Mouse (Mus musculus) testis, adult 2 months (tissue): ENCODE results near the gene Glo1.

Experiments used
- CTCF ChIP-seq: fragments of 200-500 bp; IDR thresholded peaks from 2 replicates; pipeline ENCODE4 v1.5.1; 2012; ENCODE audit warnings: low read depth, mild to moderate bottlenecking, inconsistent platforms, low read length, moderate library complexity; ENCODE audit not compliant: control insufficient read depth, insufficient read depth, insufficient replicate concordance
- POLR2A ChIP-seq: fragments of 200-500 bp; IDR thresholded peaks from 2 replicates; pipeline ENCODE4 v1.6.1; 2012; ENCODE audit warnings: low read depth, mild to moderate bottlenecking, inconsistent platforms, low read length, moderate library complexity; ENCODE audit not compliant: control insufficient read depth

DNA sequence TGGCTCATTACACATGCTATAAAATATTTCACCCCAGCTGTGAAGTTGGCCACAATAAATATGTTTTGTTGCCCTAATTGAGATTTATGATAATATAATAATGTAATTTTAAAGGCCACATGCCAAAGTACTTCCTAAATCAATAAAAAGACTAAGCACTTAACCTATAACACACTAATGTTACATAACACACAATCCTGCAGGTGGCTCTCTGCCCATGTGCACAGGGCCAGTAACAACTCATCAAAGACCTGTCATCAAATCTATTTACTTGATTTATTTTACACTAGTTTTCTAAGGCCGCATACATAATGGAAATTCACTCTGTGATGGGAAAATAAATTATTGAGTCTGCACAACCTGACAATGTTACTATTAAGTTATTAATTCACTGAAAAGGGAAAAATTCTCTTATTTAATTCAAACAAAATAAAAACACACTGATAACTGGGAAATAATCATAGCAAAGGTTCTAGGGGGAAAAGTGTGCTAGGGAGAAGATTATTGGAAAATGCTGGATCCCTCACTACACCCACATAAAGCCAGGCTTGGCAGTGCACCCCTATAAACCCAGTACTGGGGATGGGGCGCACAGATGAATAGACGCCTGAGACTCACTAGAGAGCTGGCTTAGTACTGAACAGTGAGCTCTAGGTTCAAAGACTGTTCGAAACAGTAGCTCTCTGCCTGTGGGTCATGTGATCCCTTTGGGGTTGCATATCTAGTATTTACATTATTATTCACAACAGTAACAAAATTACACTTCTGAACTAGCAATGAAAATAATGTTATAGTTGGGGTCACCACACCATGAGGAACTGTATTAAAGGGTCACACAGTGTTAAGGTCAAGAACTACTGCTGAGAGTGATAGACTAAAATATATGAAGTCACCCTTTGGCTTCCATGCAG is 73.4 kb downstream of the Glo1 start:
- TF ChIP-seq CTCF (no peak), POLR2A (no peak)
